Mouse (Mus musculus) liver, embryonic 14.5 days (tissue): ENCODE data around the gene 2700081O15Rik. TPM values are rescaled to one million over a fixed set of nuclear protein-coding genes. Genes with fewer than 3 reads are reported as not detected.

ENCODE experiments used
- ATAC-seq: fragments of 200-750 bp; cut with Nextera tagmentation; 2 replicates; pipeline ENCODE4 v1.8.0; 2017; ENCODE audit warnings: moderate number of reproducible peaks, mild to moderate bottlenecking, moderate library complexity; ENCODE audit not compliant: insufficient read depth
- DNase-seq, 3 experiments: peaks; one replicate each; pipeline ENCODE4 v3.0.0-alpha.2; 2012 to 2013; ENCODE audit warnings: low read depth in 3 of 3, low spot score in 3 of 3
- H3K27ac ChIP-seq: fragments of 300-500 bp; sonication (generic); 2 replicates; pipeline ENCODE4 v1.5.1; 2014; ENCODE audit warnings: moderate library complexity, mild to moderate bottlenecking, control low read depth, inconsistent platforms
- H3K27me3 ChIP-seq: fragments of 300-500 bp; sonication (generic); 2 replicates; pipeline ENCODE4 v1.6.1; 2014; ENCODE audit warnings: mild to moderate bottlenecking, low read length, moderate library complexity; ENCODE audit not compliant: control insufficient read depth, insufficient read depth
- H3K36me3 ChIP-seq: fragments of 300-500 bp; sonication (generic); replicated peaks from 2 replicates; pipeline ENCODE4 v1.6.1; 2014; ENCODE audit warnings: low read depth; ENCODE audit not compliant: control insufficient read depth, insufficient read depth
- H3K4me1 ChIP-seq, 2 experiments: fragments of 200-500 bp in 1 of 2; fragments of 300-500 bp in 1 of 2; sonication (generic) in 1 of 2; replicated peaks; 2 replicates each; pipeline ENCODE4 v1.6.1; 2012 to 2014; ENCODE audit warnings: antibody characterized with exemption in 1 of 2, inconsistent platforms in 1 of 2, low read length in 1 of 2; ENCODE audit not compliant: control insufficient read depth in 2 of 2, insufficient read depth in 2 of 2
- H3K4me2 ChIP-seq: fragments of 300-500 bp; sonication (generic); 2 replicates; pipeline ENCODE4 v1.6.1; 2014; ENCODE audit warnings: low read depth, mild to moderate bottlenecking, control low read depth, moderate library complexity
- H3K4me3 ChIP-seq, 2 experiments: fragments of 200-500 bp in 1 of 2; fragments of 300-500 bp in 1 of 2; sonication (generic) in 1 of 2; 2 replicates each; pipeline ENCODE4 v1.5.1; 2012 to 2014; ENCODE audit warnings: low read depth in 2 of 2, low read length in 2 of 2, mild to moderate bottlenecking in 2 of 2, control low read depth in 1 of 2, inconsistent platforms in 1 of 2, moderate library complexity in 1 of 2; ENCODE audit not compliant: insufficient read depth in 1 of 2
- H3K9ac ChIP-seq: fragments of 300-500 bp; sonication (generic); replicated peaks from 2 replicates; pipeline ENCODE4 v1.6.1; 2014; ENCODE audit warnings: mild to moderate bottlenecking, control low read depth, moderate library complexity
- H3K9me3 ChIP-seq: fragments of 300-500 bp; sonication (generic); 2 replicates; pipeline ENCODE4 v1.6.1; 2016; ENCODE audit warnings: low read length, mixed read lengths; ENCODE audit not compliant: control insufficient read depth
- CTCF ChIP-seq: IDR thresholded peaks from 2 replicates; pipeline ENCODE4 v1.5.1; 2016; ENCODE audit warnings: antibody characterized with exemption, low read depth, control low read depth
- EP300 ChIP-seq: IDR thresholded peaks from 2 replicates; pipeline ENCODE4 v1.6.1; 2016; ENCODE audit warnings: antibody characterized with exemption, low read depth
- WGBS: fragments of 180-500 bp; shearing (Covaris S2); extraction: QIAGEN DNeasy Blood & Tissue Kit; methylation state at CpG from one replicate; pipeline ENCODE4 v1.1.7; 2014; ENCODE audit not compliant: insufficient replicate concordance; 5-methylcytosine and 5-hydroxymethylcytosine counted together
- polyA plus RNA-seq, 2 experiments: library from polyadenylated mRNA; depleted of rRNA in 1 of 2; stranded (reverse) in 1 of 2; unstranded in 1 of 2; fragments of >200 nt; fragmentation: Nextera tagmentation in 1 of 2; extraction: Ambion mirVana in 1 of 2; gene quantifications; 2 replicates each; pipeline versions ENCODE4 v1.2.1 to v1.2.3; 2012 to 2014

The 2700081O15Rik gene
- polyA plus RNA-seq, 2 experiments, result 0.86 to 6.3 TPM

DNA sequence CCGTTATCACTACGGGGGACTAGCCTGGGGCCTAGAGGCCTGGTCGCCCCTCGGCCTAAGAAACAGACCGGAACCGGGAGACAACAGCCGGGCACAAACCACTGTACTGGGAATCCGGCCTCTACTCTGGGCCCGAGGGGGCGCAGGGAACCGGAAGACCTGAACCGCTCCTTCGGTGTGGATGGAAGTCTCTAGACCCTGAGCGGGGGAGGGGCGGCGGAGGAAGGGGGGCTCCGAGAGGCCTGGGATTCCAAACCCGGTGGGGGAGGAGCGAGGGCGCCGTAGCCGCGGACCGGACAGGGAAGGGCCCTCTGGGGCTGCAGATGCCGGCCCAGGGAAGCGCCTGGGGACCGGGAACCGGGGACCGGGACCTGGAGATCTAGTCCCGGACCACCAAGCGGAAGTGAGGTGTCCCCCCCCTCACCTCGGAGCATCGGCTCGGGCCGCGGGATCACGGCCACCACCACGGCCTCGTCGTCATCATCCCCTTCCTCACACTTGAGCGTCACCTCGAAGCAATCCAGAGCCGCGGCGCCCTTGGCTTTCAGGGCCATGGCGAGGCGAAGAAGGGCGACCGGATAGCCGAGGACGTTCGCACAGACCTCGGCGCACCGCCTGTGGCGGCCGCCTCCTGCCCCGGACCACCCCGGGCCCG, 35.0 kb upstream of the 2700081O15Rik start:
- Histone ChIP-seq H3K4me3 (peak overlapping the region; percentile 76 to 79), H3K9me3 (no peaks in the 10 kb centered on the region), H3K36me3 (no peaks in the 10 kb centered on the region), H3K4me2 (peak overlapping the region; percentile 94), H3K27me3 (no peaks in the 10 kb centered on the region), H3K9ac (peak overlapping the region; percentile 73), H3K4me1 (peaks cover 4 to 13% of the 10 kb centered on the region in 2 experiments; a peak in 3 of 4 replicates), H3K27ac (no peak overlapping the region)
- DNase-seq, result peak in 1 of 3 experiments; percentile 19
- WGBS, result under 1% methylated on average over 60 of the region's 60 CpGs
- TF ChIP-seq EP300 (no peak), CTCF (no peak)
- peak; percentile 76; the same call in 1 of the 2 replicates for ATAC-seq

DNA sequence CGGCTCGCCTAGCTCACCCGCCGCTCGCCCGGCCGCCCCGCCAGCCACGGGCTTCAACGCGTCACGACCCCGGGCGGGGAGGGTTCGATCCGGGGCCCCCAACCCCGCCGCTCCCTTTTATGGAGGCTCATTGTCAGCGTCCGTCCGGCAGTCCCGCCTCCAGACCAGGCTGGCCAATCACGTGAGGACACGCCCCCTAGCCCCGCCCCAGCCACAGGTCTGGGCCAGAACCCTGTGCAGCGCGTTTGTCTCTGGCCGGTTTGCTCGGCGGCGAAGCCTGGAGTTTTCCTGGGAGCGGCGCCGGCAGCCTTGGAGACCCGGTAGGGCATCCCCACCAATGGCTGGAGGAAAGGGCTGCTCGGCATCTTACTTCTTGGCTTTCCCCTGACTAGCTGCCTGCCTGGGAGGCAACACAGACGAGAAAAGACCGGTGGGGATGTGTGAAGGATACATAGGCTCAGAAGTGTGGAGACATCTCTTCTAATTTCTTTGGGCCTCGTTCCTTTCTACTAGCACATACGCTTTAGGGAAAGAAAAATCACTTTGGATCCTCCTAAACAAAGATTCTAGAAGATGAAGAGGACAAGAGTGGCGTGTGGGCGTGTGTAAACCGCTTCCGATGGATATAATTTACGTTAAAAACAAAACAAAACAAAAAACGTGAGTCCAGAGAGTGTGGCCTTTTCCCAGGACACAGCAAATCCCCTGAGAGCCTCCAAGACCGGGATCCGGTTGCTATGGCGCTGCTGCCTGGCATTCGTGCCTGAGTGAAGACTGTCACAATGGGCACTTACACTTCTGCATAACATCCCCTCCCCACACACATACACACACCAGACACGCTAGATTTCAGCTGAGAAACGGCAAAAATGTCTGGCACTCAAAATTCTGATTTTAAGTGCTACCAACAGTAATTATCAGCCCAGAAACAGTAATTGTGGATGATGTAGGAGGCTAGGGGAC, 34.2 kb upstream of the 2700081O15Rik start, which contains the start of gene Spindoc:
Spindoc (minus strand) TSS at position 92 of the 963 bp plus-strand sequence.
- ATAC-seq (peak; percentile 99), DNase-seq (peak; percentile 81 to 85 (median 82))
- Histone ChIP-seq H3K4me2 (peak within 1 kb of the TSS; percentile 94), H3K36me3 (no peaks in the 10 kb centered on the region), H3K4me1 (peaks cover 4 to 11% of the 10 kb centered on the region in 2 experiments; a peak in 3 of 4 replicates), H3K27ac (0 out of 2 replicates have a peak within 1 kb of the TSS, but pooled peaks have one; percentile 0), H3K9ac (peak within 1 kb of the TSS; percentile 73), H3K9me3 (no peaks in the 10 kb centered on the region), H3K27me3 (no peaks in the 10 kb centered on the region), H3K4me3 (peak within 1 kb of the TSS; percentile 76 to 79)
- WGBS, result 2% methylated on average over 52 of the region's 52 CpGs
- TF ChIP-seq EP300 (no peak), CTCF (peak; percentile 14; the same call in 1 of the 2 replicates)

DNA sequence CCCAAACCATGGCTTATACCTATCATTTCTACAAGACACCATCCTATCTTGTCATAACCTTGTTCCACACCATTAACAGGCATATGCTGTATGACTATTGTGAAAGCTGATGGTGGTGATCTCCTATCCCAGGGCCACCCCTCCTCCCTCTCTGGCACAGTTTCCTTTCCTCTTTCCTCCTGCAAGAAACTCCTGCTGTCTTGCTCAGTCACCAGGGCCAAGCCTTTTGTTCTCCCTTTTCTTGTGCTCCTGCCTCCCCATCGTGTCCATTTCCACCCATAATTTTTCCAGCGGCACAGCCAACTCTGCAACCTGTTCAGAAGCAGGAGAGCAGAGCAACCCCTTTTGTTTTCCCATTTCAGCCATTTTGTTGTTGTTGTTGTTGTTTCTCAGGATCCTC, 31.4 kb upstream of the 2700081O15Rik start:
- H3K27me3 ChIP-seq, result no peaks in the 10 kb centered on the region
- H3K4me2 ChIP-seq, result no peak overlapping the region
- no peak for DNase-seq
- TF ChIP-seq EP300 (no peak), CTCF (no peak)
- ATAC-seq, result no peak
- 59% methylated on average over 2 of the region's 2 CpGs for WGBS
- H3K9ac ChIP-seq, result no peak overlapping the region
- H3K27ac ChIP-seq, result no peak overlapping the region
- H3K9me3 ChIP-seq, result no peaks in the 10 kb centered on the region; the same call in 1 of the 2 replicates
- H3K4me3 ChIP-seq, result no peak overlapping the region
- H3K4me1 ChIP-seq, result peaks cover 4 to 11% of the 10 kb centered on the region in 2 experiments; a peak in 3 of 4 replicates
- no peaks in the 10 kb centered on the region for H3K36me3 ChIP-seq

DNA sequence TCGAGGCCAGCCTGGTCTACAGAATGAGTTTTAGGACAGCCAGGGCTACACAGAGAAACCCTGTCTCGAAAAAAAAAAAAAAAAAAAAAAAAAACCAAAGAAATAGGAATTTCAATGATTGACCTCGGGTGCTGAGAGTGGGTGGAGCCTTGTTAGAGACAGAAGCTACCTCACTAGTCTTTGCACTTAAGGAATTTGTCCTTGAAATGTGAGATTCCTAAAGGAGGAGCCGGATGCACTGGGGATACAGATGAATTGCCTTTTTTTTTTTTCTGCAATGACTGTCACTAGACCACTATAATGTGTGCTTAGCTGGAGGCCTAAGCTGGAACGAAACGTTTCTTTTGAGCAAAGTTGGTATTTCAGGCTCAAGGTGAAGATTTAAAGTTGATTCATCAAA, 28.9 kb upstream of the 2700081O15Rik start:
- no peak overlapping the region for H3K4me2 ChIP-seq

More for the DNA sequence above, 28.9 kb upstream of the 2700081O15Rik start:
- no peak for TF ChIP-seq EP300
- no peak for TF ChIP-seq CTCF
- WGBS, result 64% methylated on average over 6 of the region's 6 CpGs
- Histone ChIP-seq H3K36me3 (no peaks in the 10 kb centered on the region), H3K27me3 (no peaks in the 10 kb centered on the region), H3K27ac (no peak overlapping the region), H3K9ac (no peak overlapping the region), H3K9me3 (no peaks in the 10 kb centered on the region; the same call in 1 of the 2 replicates), H3K4me3 (no peak overlapping the region), H3K4me1 (peaks cover 1 to 2% of the 10 kb centered on the region in 2 experiments; a peak in 2 of 4 replicates)
- DNase-seq (no peak), ATAC-seq (no peak)
